Mouse (Mus musculus) CD4-positive naive resting alpha-beta T cell, adult 76 days (primary cell): ENCODE data around the gene Grb2. TPM values are rescaled to one million over a fixed set of nuclear protein-coding genes. Genes with fewer than 3 reads are reported as not detected.

ENCODE experiments used
- total RNA-seq: library from RNA; stranded (reverse); gene quantifications from one replicate; pipeline ENCODE4 v1.2.4, GENCODE M21; 2023

The Grb2 gene
- 140 TPM for total RNA-seq

GRCm38 (mm10) chr11:115708209-115708876, at the start of gene Grb2:
Gene Grb2, minus strand, starts transcription at chr11:115708597.

GRCm38 (mm10) chr11:115627705-115628464, 80.5 kb downstream of the Grb2 start, which contains the start of gene Slc25a19:
Gene Slc25a19, minus strand, starts transcription at chr11:115628295.

GRCm38 (mm10) chr11:115612410-115613137, 95.8 kb downstream of the Grb2 start, which contains the start of gene Mif4gd:
Gene Mif4gd, minus strand, starts transcription at chr11:115612969.

GRCm38 (mm10) chr11:115603476-115604303, 104.7 kb downstream of the Grb2 start, which contains the start of the genes Mrps7 and Gga3:
Gene Mrps7, plus strand, starts transcription at chr11:115603925.
Gene Gga3, minus strand, starts transcription at chr11:115604051.

Other genes with a start within 250 kb of the Grb2 start
- gene Slc16a5, start 246.1 kb downstream of the Grb2 start, total RNA-seq = 9.4 TPM
- 34.7 TPM for gene Armc7, start 232.9 kb downstream of the Grb2 start, total RNA-seq
- 111 TPM for gene Nt5c, start 216.7 kb downstream of the Grb2 start, total RNA-seq
- 171 TPM for gene Jpt1, start 194.2 kb downstream of the Grb2 start, total RNA-seq
- 231 TPM for gene Sumo2, start 172.3 kb downstream of the Grb2 start, total RNA-seq
- 48.4 TPM for gene Nup85, start 144.2 kb downstream of the Grb2 start, total RNA-seq
- 31.5 TPM for gene Mrps7, start 104.7 kb downstream of the Grb2 start, total RNA-seq
- gene Gga3, start 104.5 kb downstream of the Grb2 start, total RNA-seq = 85.0 TPM
- 91.1 TPM for gene Mif4gd, start 95.6 kb downstream of the Grb2 start, total RNA-seq
- gene Slc25a19, start 80.3 kb downstream of the Grb2 start, total RNA-seq = 36.2 TPM
- gene Tmem94, start 56.8 kb upstream of the Grb2 start, total RNA-seq = 45.5 TPM
- gene Caskin2, start 105.0 kb upstream of the Grb2 start, total RNA-seq = 1.1 TPM
- 16.3 TPM for gene Tsen54, start 106.1 kb upstream of the Grb2 start, total RNA-seq
- gene Llgl2, start 115.5 kb upstream of the Grb2 start, total RNA-seq = 24.1 TPM
- gene Myo15b, start 149.8 kb upstream of the Grb2 start, total RNA-seq = not detected
- gene Smim5, start 191.4 kb upstream of the Grb2 start, total RNA-seq = not detected
- not detected for gene Smim6, start 203.4 kb upstream of the Grb2 start, total RNA-seq
- 56.8 TPM for gene Sap30bp, start 224.7 kb upstream of the Grb2 start, total RNA-seq
- 18.0 TPM for gene Recql5, start 224.9 kb upstream of the Grb2 start, total RNA-seq